Mouse (Mus musculus): ENCODE data around the gene Tshb. TPM values are rescaled to one million over a fixed set of nuclear protein-coding genes. Genes with fewer than 3 reads are reported as not detected.

Tshb gene
- polyA plus RNA-seq, 1 experiment from 2014 or later = 0.09 TPM

GRCm38 (mm10) chr3:102743781-102744471, 38.6 kb downstream of the Tshb start:
- Histone ChIP-seq H3K9ac (ENCODE audit: low read length) (no peak overlapping the region), H3K4me1 (ENCODE audit: control insufficient read depth, insufficient read depth, low read length) (peaks cover 17% of the 10 kb centered on the region), H3K27ac (ENCODE audit: low read length) (peak overlapping the region; percentile 80), H3K27me3 (ENCODE audit: control insufficient read depth, insufficient read depth, low read length) (no peaks in the 10 kb centered on the region), H3K9me3 (replicated peaks; ENCODE audit: control insufficient read depth, low read length) (no peaks in the 10 kb centered on the region), H3K4me3 (replicated peaks; ENCODE audit: low read length) (no peak overlapping the region), H3K4me2 (ENCODE audit: low read depth, low read length) (no peak overlapping the region), H3K36me3 (ENCODE audit: control insufficient read depth, insufficient read depth, low read length) (no peaks in the 10 kb centered on the region)
- ATAC-seq (ENCODE audit: insufficient read depth, low FRiP score) = peak; percentile 44; the same call in 1 of the 2 replicates
- 70% methylated on average over 9 of the region's 9 CpGs for WGBS

GRCm38 (mm10) chr3:102743202-102743601, 39.3 kb downstream of the Tshb start:
- Histone ChIP-seq H3K36me3 (ENCODE audit: control insufficient read depth, insufficient read depth, low read length) (no peaks in the 10 kb centered on the region), H3K4me2 (ENCODE audit: low read depth, low read length) (no peak overlapping the region), H3K27ac (ENCODE audit: low read length) (peak overlapping the region; percentile 80), H3K9ac (ENCODE audit: low read length) (no peak overlapping the region; the same call in 1 of the 2 replicates), H3K9me3 (replicated peaks; ENCODE audit: control insufficient read depth, low read length) (no peaks in the 10 kb centered on the region), H3K4me3 (replicated peaks; ENCODE audit: low read length) (no peak overlapping the region), H3K27me3 (ENCODE audit: control insufficient read depth, insufficient read depth, low read length) (no peaks in the 10 kb centered on the region), H3K4me1 (ENCODE audit: control insufficient read depth, insufficient read depth, low read length) (peaks cover 18% of the 10 kb centered on the region)
- WGBS = 48% methylated on average over 4 of the region's 4 CpGs
- ATAC-seq (ENCODE audit: insufficient read depth, low FRiP score) = peak; percentile 44; the same call in 1 of the 2 replicates

- no peaks in the 10 kb centered on the region for H3K9me3 ChIP-seq (replicated peaks; ENCODE audit: control insufficient read depth, low read length)
- H3K9ac ChIP-seq (ENCODE audit: low read length) = no peak overlapping the region; the same call in 1 of the 2 replicates
- H3K36me3 ChIP-seq (ENCODE audit: control insufficient read depth, insufficient read depth, low read length) = no peaks in the 10 kb centered on the region
- 0 out of 2 replicates have a peak, but pooled peaks have one; percentile 10 for ATAC-seq (ENCODE audit: insufficient read depth, low FRiP score)
- peak overlapping the region; percentile 80 for H3K27ac ChIP-seq (ENCODE audit: low read length)
- H3K4me3 ChIP-seq (replicated peaks; ENCODE audit: low read length) = no peak overlapping the region
- H3K4me1 ChIP-seq (ENCODE audit: control insufficient read depth, insufficient read depth, low read length) = peaks cover 23% of the 10 kb centered on the region
- no peak overlapping the region for H3K4me2 ChIP-seq (ENCODE audit: low read depth, low read length)
- 47% methylated on average over 4 of the region's 4 CpGs for WGBS
- H3K27me3 ChIP-seq (ENCODE audit: control insufficient read depth, insufficient read depth, low read length) = no peaks in the 10 kb centered on the region
Observed at GRCm38 (mm10) chr3:102742725-102743124, 39.8 kb downstream of the Tshb start.

- Histone ChIP-seq H3K9ac (ENCODE audit: low read length) (no peak overlapping the region), H3K4me1 (ENCODE audit: control insufficient read depth, insufficient read depth, low read length) (peaks cover 27% of the 10 kb centered on the region), H3K4me2 (ENCODE audit: low read depth, low read length) (no peak overlapping the region), H3K36me3 (ENCODE audit: control insufficient read depth, insufficient read depth, low read length) (no peaks in the 10 kb centered on the region), H3K9me3 (replicated peaks; ENCODE audit: control insufficient read depth, low read length) (no peaks in the 10 kb centered on the region), H3K27ac (ENCODE audit: low read length) (0 out of 2 replicates have a peak overlapping the region, but pooled peaks have one; percentile 1), H3K4me3 (replicated peaks; ENCODE audit: low read length) (no peak overlapping the region), H3K27me3 (ENCODE audit: control insufficient read depth, insufficient read depth, low read length) (0 out of 2 replicates have a peak, but pooled peaks cover 2% of the 10 kb centered on the region)
- ATAC-seq (ENCODE audit: insufficient read depth, low FRiP score) = no peak
- 83% methylated on average over 6 of the region's 6 CpGs for WGBS
Observed at GRCm38 (mm10) chr3:102738926-102739325, 43.6 kb downstream of the Tshb start.

GRCm38 (mm10) chr3:102738161-102738901, 44.2 kb downstream of the Tshb start:
- no peaks in the 10 kb centered on the region for H3K36me3 ChIP-seq (ENCODE audit: control insufficient read depth, insufficient read depth, low read length)
- ATAC-seq (ENCODE audit: insufficient read depth, low FRiP score) = no peak
- no peak overlapping the region for H3K4me2 ChIP-seq (ENCODE audit: low read depth, low read length)
- H3K9me3 ChIP-seq (replicated peaks; ENCODE audit: control insufficient read depth, low read length) = no peaks in the 10 kb centered on the region
- H3K27ac ChIP-seq (ENCODE audit: low read length) = peak overlapping the region; percentile 57; the same call in 1 of the 2 replicates
- WGBS = 60% methylated on average over 10 of the region's 10 CpGs
- peaks cover 25% of the 10 kb centered on the region for H3K4me1 ChIP-seq (ENCODE audit: control insufficient read depth, insufficient read depth, low read length)
- H3K9ac ChIP-seq (ENCODE audit: low read length) = no peak overlapping the region
- H3K4me3 ChIP-seq (replicated peaks; ENCODE audit: low read length) = no peak overlapping the region
- H3K27me3 ChIP-seq (ENCODE audit: control insufficient read depth, insufficient read depth, low read length) = 0 out of 2 replicates have a peak, but pooled peaks cover 2% of the 10 kb centered on the region

GRCm38 (mm10) chr3:102737106-102737505, 45.4 kb downstream of the Tshb start:
- H3K27ac ChIP-seq (ENCODE audit: low read length) = no peak overlapping the region
- H3K9me3 ChIP-seq (replicated peaks; ENCODE audit: control insufficient read depth, low read length) = no peaks in the 10 kb centered on the region
- no peak overlapping the region for H3K4me3 ChIP-seq (replicated peaks; ENCODE audit: low read length)
- peak overlapping the region; percentile 21; the same call in 1 of the 2 replicates for H3K4me2 ChIP-seq (ENCODE audit: low read depth, low read length)
- 0 out of 2 replicates have a peak, but pooled peaks cover 2% of the 10 kb centered on the region for H3K27me3 ChIP-seq (ENCODE audit: control insufficient read depth, insufficient read depth, low read length)
- ATAC-seq (ENCODE audit: insufficient read depth, low FRiP score) = no peak
- no peaks in the 10 kb centered on the region for H3K36me3 ChIP-seq (ENCODE audit: control insufficient read depth, insufficient read depth, low read length)
- peaks cover 22% of the 10 kb centered on the region for H3K4me1 ChIP-seq (ENCODE audit: control insufficient read depth, insufficient read depth, low read length)
- peak overlapping the region; percentile 26; the same call in 1 of the 2 replicates for H3K9ac ChIP-seq (ENCODE audit: low read length)
- 79% methylated on average over 6 of the region's 6 CpGs for WGBS

- peaks cover 22% of the 10 kb centered on the region for H3K4me1 ChIP-seq (ENCODE audit: control insufficient read depth, insufficient read depth, low read length)
- 71% methylated on average over 6 of the region's 6 CpGs for WGBS
- 0 out of 2 replicates have a peak, but pooled peaks cover 2% of the 10 kb centered on the region for H3K27me3 ChIP-seq (ENCODE audit: control insufficient read depth, insufficient read depth, low read length)
- peak overlapping the region; percentile 81; the same call in 1 of the 2 replicates for H3K4me3 ChIP-seq (replicated peaks; ENCODE audit: low read length)
- no peak overlapping the region for H3K27ac ChIP-seq (ENCODE audit: low read length)
- peak overlapping the region; percentile 91; the same call in 1 of the 2 replicates for H3K4me2 ChIP-seq (ENCODE audit: low read depth, low read length)
- ATAC-seq (ENCODE audit: insufficient read depth, low FRiP score) = no peak
- H3K9me3 ChIP-seq (replicated peaks; ENCODE audit: control insufficient read depth, low read length) = no peaks in the 10 kb centered on the region
- H3K9ac ChIP-seq (ENCODE audit: low read length) = no peak overlapping the region; the same call in 1 of the 2 replicates
- no peaks in the 10 kb centered on the region for H3K36me3 ChIP-seq (ENCODE audit: control insufficient read depth, insufficient read depth, low read length)
Observed at GRCm38 (mm10) chr3:102736436-102736835, 46.1 kb downstream of the Tshb start.

- Histone ChIP-seq H3K4me1 (ENCODE audit: control insufficient read depth, insufficient read depth, low read length) (peaks cover 22% of the 10 kb centered on the region), H3K27ac (ENCODE audit: low read length) (no peak overlapping the region), H3K9me3 (replicated peaks; ENCODE audit: control insufficient read depth, low read length) (no peaks in the 10 kb centered on the region), H3K4me2 (ENCODE audit: low read depth, low read length) (peak overlapping the region; percentile 91), H3K27me3 (ENCODE audit: control insufficient read depth, insufficient read depth, low read length) (0 out of 2 replicates have a peak, but pooled peaks cover 2% of the 10 kb centered on the region), H3K9ac (ENCODE audit: low read length) (peak overlapping the region; percentile 87), H3K4me3 (replicated peaks; ENCODE audit: low read length) (peak overlapping the region; percentile 81), H3K36me3 (ENCODE audit: control insufficient read depth, insufficient read depth, low read length) (no peaks in the 10 kb centered on the region)
- no peak for ATAC-seq (ENCODE audit: insufficient read depth, low FRiP score)
- 62% methylated on average over 6 of the region's 6 CpGs for WGBS
Observed at GRCm38 (mm10) chr3:102735638-102736037, 46.9 kb downstream of the Tshb start.
